Mouse (Mus musculus) neutrophil, adult 65 days (primary cell): ENCODE measurements around the gene Ak5. TPM values are rescaled to one million over a fixed set of nuclear protein-coding genes. Genes with fewer than 3 reads are reported as not detected.

Experiments used
- total RNA-seq: library from RNA; stranded (reverse); gene quantifications from 2 replicates; pipeline ENCODE4 v1.2.4, GENCODE M21; 2023

Gene Ak5
- total RNA-seq = not detected in 2 replicates

DNA sequence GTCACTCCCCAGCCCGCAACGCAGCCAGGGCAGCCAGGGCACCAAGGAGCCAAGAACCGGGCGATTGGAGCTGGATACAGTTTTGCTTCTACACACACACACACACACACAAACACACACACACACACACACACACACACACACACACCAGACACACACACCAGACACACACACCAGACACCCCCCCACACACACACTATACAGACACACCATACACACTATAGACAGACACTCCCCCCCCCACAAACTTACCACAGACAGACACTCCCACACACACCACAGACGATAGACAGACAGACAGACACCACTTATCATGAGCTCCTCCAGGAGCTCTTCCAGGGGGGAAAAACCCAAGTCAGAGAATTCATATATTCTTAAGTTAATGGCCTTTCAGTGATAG lies at the start of gene Ak5:
TSS of gene Ak5 (minus strand) at position 122 of the 400 bp plus-strand sequence.

DNA sequence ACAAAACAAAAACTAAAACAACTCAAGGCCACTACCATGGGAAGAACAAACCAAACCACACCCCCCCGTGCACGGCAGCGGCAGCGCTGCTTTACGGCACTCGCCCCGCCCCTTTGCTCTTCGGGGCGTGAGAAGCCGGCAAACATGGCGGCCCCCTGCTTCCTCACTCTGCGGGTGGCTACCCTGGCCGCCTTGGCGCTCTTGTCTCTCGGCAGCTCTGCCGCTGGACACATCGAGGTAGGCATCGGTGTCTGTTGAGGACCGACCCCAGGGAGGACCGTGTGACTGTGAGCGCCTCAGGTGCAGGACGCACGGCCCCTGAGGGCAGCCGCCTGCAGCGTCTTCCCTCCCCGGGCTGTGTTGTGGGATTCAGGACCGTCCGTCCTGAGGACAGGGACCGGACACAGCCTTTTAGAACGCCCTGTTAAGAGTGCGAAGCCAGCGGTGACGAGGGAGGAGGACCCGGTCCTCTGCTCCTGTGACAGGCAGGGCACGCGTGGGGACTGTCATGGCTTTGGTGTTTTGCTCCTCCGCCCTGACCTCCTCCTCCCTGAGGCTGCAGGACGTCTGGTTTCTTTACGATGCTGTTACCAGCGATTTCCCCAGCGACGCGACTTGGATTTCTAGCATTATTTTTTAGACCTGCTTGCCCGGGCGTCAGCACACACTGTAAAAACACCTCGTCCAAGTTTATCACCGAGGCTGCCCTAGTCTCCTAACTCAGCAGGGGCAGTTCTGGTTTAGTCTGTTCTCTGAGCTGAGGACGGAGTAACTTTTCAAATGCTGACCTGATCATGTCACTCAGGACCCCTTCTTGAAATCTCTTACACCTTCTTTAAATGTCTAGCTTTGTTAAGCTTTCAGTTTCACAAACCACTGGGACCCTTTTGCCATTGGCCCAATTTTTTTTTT lies 46.1 kb upstream of the Ak5 start, which contains the start of gene Pigk:
TSS of gene Pigk (plus strand) at position 110 of the 912 bp plus-strand sequence.

Other genes starting within 250 kb of the Ak5 start
- gene Pigk, start 45.7 kb upstream of the Ak5 start, total RNA-seq = 12.7 and 15.3 TPM in 2 replicates